Mouse (Mus musculus) small intestine, adult 2 months (tissue): ENCODE data around the gene Six5. TPM values are rescaled to one million over a fixed set of nuclear protein-coding genes. Genes with fewer than 3 reads are reported as not detected.

ENCODE experiments used
- H3K27ac ChIP-seq: fragments of 200-500 bp; 2 replicates; pipeline ENCODE4 v1.5.1; 2012; ENCODE audit warnings: low read depth, low read length, control low read depth, inconsistent platforms; ENCODE audit not compliant: insufficient read depth
- H3K27me3 ChIP-seq: fragments of 200-500 bp; 2 replicates; pipeline ENCODE4 v1.6.1; 2012; ENCODE audit warnings: mild to moderate bottlenecking, moderate library complexity, low read length, inconsistent platforms; ENCODE audit not compliant: control insufficient read depth, insufficient read depth
- H3K36me3 ChIP-seq: fragments of 200-500 bp; 2 replicates; pipeline ENCODE4 v1.6.1; 2012; ENCODE audit warnings: mild to moderate bottlenecking, low read length, control low read depth, inconsistent platforms; ENCODE audit not compliant: control insufficient read depth, insufficient read depth
- H3K4me1 ChIP-seq: fragments of 200-500 bp; 2 replicates; pipeline ENCODE4 v1.6.1; 2012; ENCODE audit warnings: low read length, inconsistent platforms, mixed read lengths; ENCODE audit not compliant: control insufficient read depth, insufficient read depth, insufficient read length
- H3K4me3 ChIP-seq: fragments of 200-500 bp; 2 replicates; pipeline ENCODE4 v1.5.1; 2012; ENCODE audit warnings: low read depth, mild to moderate bottlenecking, control low read depth, inconsistent platforms, low read length, moderate library complexity
- CTCF ChIP-seq: fragments of 200-500 bp; IDR thresholded peaks from 2 replicates; pipeline ENCODE4 v1.5.1; 2012; ENCODE audit warnings: low read depth, mild to moderate bottlenecking, control low read depth, inconsistent platforms, low read length, moderate library complexity, mixed read lengths; ENCODE audit not compliant: insufficient replicate concordance, insufficient read length; ENCODE audit errors: extremely low read depth
- POLR2A ChIP-seq: fragments of 200-500 bp; IDR thresholded peaks from 2 replicates; pipeline ENCODE4 v1.6.1; 2012; ENCODE audit warnings: low read depth, mild to moderate bottlenecking, control low read depth, inconsistent platforms, low read length, moderate library complexity
- WGBS: fragments of 180-500 bp; shearing (Covaris S2); methylation state at CpG from one replicate; pipeline ENCODE4 v1.1.7; 2018; 5-methylcytosine and 5-hydroxymethylcytosine counted together
- polyA plus RNA-seq: library from polyadenylated mRNA; depleted of rRNA; stranded (reverse); fragments of >200 nt; gene quantifications from 2 replicates; pipeline ENCODE4 v1.2.3, GENCODE M21; 2012

Gene Six5
- polyA plus RNA-seq, 1 experiment: 14.1 TPM

DNA sequence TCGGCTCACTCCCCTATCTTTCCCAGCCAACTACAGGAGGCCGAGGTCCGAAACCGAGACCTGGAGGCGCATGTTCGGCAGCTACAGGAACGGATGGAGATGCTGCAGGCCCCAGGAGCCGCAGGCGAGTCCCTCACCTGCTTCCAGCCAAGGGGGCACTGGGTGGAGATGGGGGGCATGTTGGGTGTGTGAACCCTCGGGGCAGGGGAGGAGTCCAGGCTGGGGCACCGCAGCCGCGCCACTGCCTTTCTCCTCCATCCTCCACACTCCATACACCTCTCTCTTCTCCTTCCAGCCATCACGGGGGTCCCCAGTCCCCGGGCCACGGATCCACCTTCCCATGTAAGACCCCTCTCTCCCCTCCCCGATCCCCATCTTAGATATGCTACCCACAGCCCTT, 2.5 kb upstream of the Six5 start:
- 85% methylated on average over 17 of the region's 17 CpGs for WGBS
- Histone ChIP-seq H3K27me3 (peaks cover 13% of the 10 kb centered on the region), H3K27ac (no peak overlapping the region), H3K36me3 (no peaks in the 10 kb centered on the region), H3K4me3 (no peak overlapping the region), H3K4me1 (peaks cover 13% of the 10 kb centered on the region)
- no peak for TF ChIP-seq POLR2A
- TF ChIP-seq CTCF: no peak

- Histone ChIP-seq H3K4me1 (peaks cover 13% of the 10 kb centered on the region), H3K4me3 (peak overlapping the region; percentile 92; the same call in 1 of the 2 replicates), H3K36me3 (no peaks in the 10 kb centered on the region), H3K27me3 (peaks cover 13% of the 10 kb centered on the region), H3K27ac (no peak overlapping the region)
- TF ChIP-seq CTCF (no peak), POLR2A (no peak)
- 50% methylated on average over 38 of the region's 38 CpGs for WGBS
Measured at GRCm38 (mm10) chr7:19092381-19093173, 1.8 kb upstream of the Six5 start.

- no peaks in the 10 kb centered on the region for H3K36me3 ChIP-seq
- peak overlapping the region; percentile 92 for H3K4me3 ChIP-seq
- WGBS: 4% methylated on average over 10 of the region's 15 CpGs
- peaks cover 13% of the 10 kb centered on the region for H3K4me1 ChIP-seq
- H3K27ac ChIP-seq: peak overlapping the region; percentile 22; the same call in 1 of the 2 replicates
- TF ChIP-seq CTCF (peak; percentile 69), POLR2A (no peak)
- H3K27me3 ChIP-seq: peaks cover 13% of the 10 kb centered on the region
Measured at GRCm38 (mm10) chr7:19093174-19093521, 1.2 kb upstream of the Six5 start.

GRCm38 (mm10) chr7:19093537-19094385, 633 bp upstream of the Six5 start:
- peak overlapping the region; percentile 92 for H3K4me3 ChIP-seq
- WGBS: 1% methylated on average over 45 of the region's 45 CpGs
- peaks cover 13% of the 10 kb centered on the region for H3K27me3 ChIP-seq

GRCm38 (mm10) chr7:19094826-19095750, 694 bp downstream of the Six5 start:
- H3K4me1 ChIP-seq: peaks cover 13% of the 10 kb centered on the region
- WGBS: under 1% methylated on average over 85 of the region's 87 CpGs
- peak overlapping the region; percentile 92 for H3K4me3 ChIP-seq
- H3K27ac ChIP-seq: peak overlapping the region; percentile 37
- TF ChIP-seq POLR2A (no peak), CTCF (no peak)
- H3K36me3 ChIP-seq: no peaks in the 10 kb centered on the region
- H3K27me3 ChIP-seq: peaks cover 13% of the 10 kb centered on the region

More at GRCm38 (mm10) chr7:19093537-19094385, 633 bp upstream of the Six5 start:
- H3K4me1 ChIP-seq: peaks cover 13% of the 10 kb centered on the region
- no peaks in the 10 kb centered on the region for H3K36me3 ChIP-seq
- H3K27ac ChIP-seq: peak overlapping the region; percentile 90
- TF ChIP-seq CTCF: no peak
- TF ChIP-seq POLR2A: peak; percentile 39

DNA sequence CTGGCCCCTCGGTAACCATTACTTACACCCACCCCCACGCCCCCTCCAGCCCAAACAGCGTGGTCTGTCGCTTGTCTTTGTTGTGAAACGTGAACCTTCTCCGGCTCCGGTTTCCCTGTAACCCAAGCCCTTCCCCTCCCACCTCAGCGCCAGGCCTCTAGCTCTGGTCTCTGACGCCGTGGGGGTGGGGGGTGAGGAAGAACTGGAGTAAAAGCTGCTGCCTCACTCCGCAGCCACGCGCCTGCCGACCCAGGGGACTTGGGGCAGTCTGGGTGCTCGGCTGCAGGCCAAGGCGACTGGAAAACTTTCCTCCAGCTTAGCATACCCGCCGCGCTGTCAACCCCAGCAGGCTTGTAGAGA, 1.3 kb downstream of the Six5 start:
- 8% methylated on average over 19 of the region's 19 CpGs for WGBS
- peaks cover 13% of the 10 kb centered on the region for H3K27me3 ChIP-seq
- TF ChIP-seq CTCF: no peak
- TF ChIP-seq POLR2A: no peak
- peaks cover 13% of the 10 kb centered on the region for H3K4me1 ChIP-seq
- peak overlapping the region; percentile 92 for H3K4me3 ChIP-seq
- H3K27ac ChIP-seq: no peak overlapping the region
- H3K36me3 ChIP-seq: no peaks in the 10 kb centered on the region
